Mouse (Mus musculus): ENCODE results near the gene Lrrc75a.

- TF ChIP-seq CTCF (IDR thresholded peaks at IDR 0.05; ENCODE audit: extremely low read depth, insufficient read length, insufficient replicate concordance, low read depth, low read length) (no peak), POLR2A (IDR thresholded peaks at IDR 0.05; ENCODE audit: low read depth, low read length) (no peak)
Measured at GRCm38 (mm10) chr11:62647661-62648590, at the start of gene Lrrc75a.

Data from small intestine, adult 2 months (tissue).